ENCODE assay signal across 10 mouse cellular contexts in the genomic region with DNA sequence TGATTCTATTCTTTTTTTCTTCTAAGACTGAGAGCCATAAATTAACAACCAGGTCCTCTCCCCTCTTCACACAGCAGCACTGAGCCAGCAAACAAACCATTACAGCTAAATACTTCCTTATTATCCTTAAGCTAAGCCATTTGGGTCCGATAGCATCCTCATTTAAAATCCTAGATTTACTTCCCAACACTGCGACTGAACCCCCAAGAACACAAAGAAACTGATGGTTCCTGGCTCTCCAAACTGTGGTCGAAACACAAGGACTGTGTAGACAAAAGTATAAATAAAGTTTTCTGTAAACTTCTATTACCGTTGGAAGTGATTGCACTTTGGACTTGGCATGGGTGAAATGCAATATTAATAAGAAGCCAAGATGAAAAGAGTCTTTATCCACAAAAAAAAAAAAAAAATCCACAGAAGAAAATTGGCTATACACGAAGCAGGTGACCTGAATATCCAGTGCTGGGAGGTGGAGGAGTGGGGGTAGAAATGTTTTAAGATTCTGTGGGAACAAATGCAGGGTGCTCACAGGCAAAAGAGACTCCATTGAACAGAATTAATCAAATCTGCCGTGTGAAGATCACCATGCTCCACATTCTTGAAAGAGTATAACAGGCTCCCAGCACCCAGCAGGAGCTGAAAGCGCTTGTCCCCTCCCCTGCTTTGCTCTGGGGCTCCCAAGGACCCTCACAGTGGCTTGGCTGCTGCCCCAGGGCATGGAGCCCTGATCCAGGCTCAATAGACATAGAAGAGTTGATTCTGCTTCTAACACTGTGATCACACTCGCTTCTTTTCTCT. TPM values are rescaled to one million over a fixed set of nuclear protein-coding genes. Genes with fewer than 3 reads are reported as not detected.
A peak's percentile ranks its signal among the peaks of the same experiment; 100 is the strongest.
DNase-seq lines count a peak whose midpoint lies in the region; ATAC-seq and TF ChIP-seq lines count a peak whose summit lies in the region.
"Had no signal": no experiment of that assay in that cellular context is flagged by ENCODE, and none has a peak within 500 bp of the region (broad histone marks: within the 10 kb centered on the region; RNA-seq: fewer than 3 reads in every experiment).

No protein-coding gene starts in this region.

- H3K4me3 ChIP-seq in cortical plate, adult 2 months (ENCODE audit: insufficient read depth, low read length): no peak overlapping the region
- no peak overlapping the region for H3K4me3 ChIP-seq in olfactory bulb, adult 2 months (ENCODE audit: insufficient read depth, low read depth, low read length)
- no peak overlapping the region for H3K4me3 ChIP-seq in liver, postnatal 0 days (ENCODE audit: low read depth, low read length)
- no peak overlapping the region for H3K4me3 ChIP-seq in thymus, adult 2 months (ENCODE audit: control insufficient read depth, insufficient read depth, low read length)
- H3K4me3 ChIP-seq: lung, embryonic 15.5 days had no signal

- no peak for TF ChIP-seq EP300 in liver, postnatal 0 days (IDR thresholded peaks at IDR 0.05; ENCODE audit: low read depth)

- 57% methylated on average over 8 of the region's 8 CpGs for WGBS in olfactory bulb, adult 2 months
- WGBS in liver, postnatal 0 days (ENCODE audit: insufficient replicate concordance): 66% methylated on average over 8 of the region's 8 CpGs
- 93% methylated on average over 8 of the region's 8 CpGs for WGBS in thymus, adult 2 months

- no peaks in the 10 kb centered on the region for H3K27me3 ChIP-seq in liver, postnatal 0 days (ENCODE audit: insufficient read depth, low read length)
- H3K27me3 ChIP-seq in thymus, adult 2 months (ENCODE audit: control insufficient read depth, insufficient read depth, low read length): no peaks in the 10 kb centered on the region
- H3K27me3 ChIP-seq: lung, embryonic 15.5 days had no signal

- no peaks in the 10 kb centered on the region for H3K36me3 ChIP-seq in liver, postnatal 0 days (replicated peaks; ENCODE audit: insufficient read depth, low read length)
- H3K36me3 ChIP-seq in thymus, adult 2 months (ENCODE audit: control insufficient read depth, insufficient read depth, low read length): peaks cover 18% of the 10 kb centered on the region
- H3K36me3 ChIP-seq: G1E; lung, embryonic 15.5 days had no signal

- no peak overlapping the region for H3K9ac ChIP-seq in liver, postnatal 0 days (replicated peaks)
- H3K9ac ChIP-seq: lung, embryonic 15.5 days had no signal

- TF ChIP-seq CTCF in cortical plate, adult 2 months (IDR thresholded peaks at IDR 0.05; ENCODE audit: extremely low read depth, insufficient read depth, low read length): no peak
- no peak for TF ChIP-seq CTCF in olfactory bulb, adult 2 months (IDR thresholded peaks at IDR 0.05; ENCODE audit: insufficient read depth, low read depth, low read length)
- TF ChIP-seq CTCF in liver, postnatal 0 days (IDR thresholded peaks at IDR 0.05; ENCODE audit: low read depth): no peak
- no peak for TF ChIP-seq CTCF in thymus, adult 2 months (IDR thresholded peaks at IDR 0.05; ENCODE audit: borderline replicate concordance, control insufficient read depth, extremely low read depth, insufficient read depth, low read length, poor library complexity)

- H3K4me2 ChIP-seq in liver, postnatal 0 days (ENCODE audit: low read depth, low read length): no peak overlapping the region
- H3K4me2 ChIP-seq: lung, embryonic 15.5 days had no signal

- no peaks in the 10 kb centered on the region for H3K4me1 ChIP-seq in cortical plate, adult 2 months (ENCODE audit: control insufficient read depth, insufficient read depth, low read length)
- H3K4me1 ChIP-seq in olfactory bulb, adult 2 months (ENCODE audit: control insufficient read depth, insufficient read depth, low read length): peaks cover 2% of the 10 kb centered on the region; the same call in 1 of the 2 replicates
- H3K4me1 ChIP-seq in liver, postnatal 0 days (ENCODE audit: insufficient read depth): no peaks in the 10 kb centered on the region
- no peaks in the 10 kb centered on the region for H3K4me1 ChIP-seq in thymus, adult 2 months (replicated peaks; ENCODE audit: control insufficient read depth, insufficient read depth, low read length)
- H3K4me1 ChIP-seq: lung, embryonic 15.5 days had no signal

- H3K27ac ChIP-seq in cortical plate, adult 2 months (ENCODE audit: insufficient read depth, low read length): 0 out of 2 replicates have a peak overlapping the region, but pooled peaks have one; percentile 65
- peak overlapping the region; percentile 37; the same call in 1 of the 2 replicates for H3K27ac ChIP-seq in olfactory bulb, adult 2 months (ENCODE audit: insufficient read depth, low read depth, low read length)
- no peak overlapping the region for H3K27ac ChIP-seq in liver, postnatal 0 days (ENCODE audit: low read depth)
- no peak overlapping the region for H3K27ac ChIP-seq in thymus, adult 2 months (ENCODE audit: control insufficient read depth, insufficient read depth, low read length)
- H3K27ac ChIP-seq: lung, embryonic 15.5 days had no signal

- H3K9me3 ChIP-seq in liver, postnatal 0 days (ENCODE audit: low read length): no peaks in the 10 kb centered on the region
- H3K9me3 ChIP-seq: G1E; lung, embryonic 15.5 days had no signal

- peak; percentile 49 to 59 for DNase-seq in frontal cortex, adult 2 months (ENCODE audit: extremely low spot score in 1 of 2, low spot score in 1 of 2)
- DNase-seq in layer of hippocampus, postnatal 36 days: peak; percentile 47 to 51
- no peak for DNase-seq in liver, postnatal 0 days
- no peak for DNase-seq in thymus, adult 2 months
- DNase-seq in urinary bladder, postnatal 10 days (ENCODE audit: low spot score): no peak
- no peak for DNase-seq in heart, adult 8-10 months (ENCODE audit: low spot score)

- TF ChIP-seq POLR2A in cortical plate, adult 2 months (IDR thresholded peaks at IDR 0.05; ENCODE audit: extremely low read depth, insufficient read depth, low read length): no peak
- no peak for TF ChIP-seq POLR2A in olfactory bulb, adult 2 months (IDR thresholded peaks at IDR 0.05; ENCODE audit: insufficient read depth, low read depth, low read length)
- TF ChIP-seq POLR2A in thymus, adult 2 months (IDR thresholded peaks at IDR 0.05; ENCODE audit: control insufficient read depth, extremely low read depth, insufficient read depth, low read length, poor library complexity): no peak

- no peak for ATAC-seq in liver, postnatal 0 days

RNA-seq across cellular contexts. Expression of a gene that starts 21.7 kb away (rescaled TPM):
- polyA plus RNA-seq in cortical plate, adult 2 months (2012; rRNA removed): 15.0 and 18.1 TPM in 2 replicates
- polyA plus RNA-seq in frontal cortex, adult 2 months (2012; rRNA removed): 16.2 and 20.8 TPM in 2 replicates
- total RNA-seq in layer of hippocampus, postnatal 36 days (2021): 10 to 100 TPM; 23.6 to 27.6 TPM
- polyA plus RNA-seq in olfactory bulb, adult 2 months (2012; ENCODE audit: insufficient read depth, insufficient read length, low replicate concordance, missing spikeins): not detected in 2 replicates
- polyA plus RNA-seq in liver, postnatal 0 days (2015; fragmentation: Nextera tagmentation; extraction: Ambion mirVana): 0.07 and 0.14 TPM in 2 replicates
- 11.3 and 13.4 TPM in 2 replicates for polyA plus RNA-seq in thymus, adult 2 months (2012; rRNA removed)
- under 1 TPM in 1 of 4 experiments, not detected in 3; 0.11 TPM for total RNA-seq in heart, adult 8-10 months (2022)

Comparison
In these comparisons a context has a peak if more than half of its experiments do, and no peak if none do; other contexts are left out.
1. H3K27ac ChIP-seq: peak in cortical plate, adult 2 months (single experiment) and olfactory bulb, adult 2 months (single experiment); none in liver, postnatal 0 days (single experiment) and thymus, adult 2 months (single experiment).
2. DNase-seq: peak in frontal cortex, adult 2 months (2 of 2) and layer of hippocampus, postnatal 36 days (2 of 2); none in liver, postnatal 0 days (single experiment), thymus, adult 2 months (single experiment), urinary bladder, postnatal 10 days (single experiment) and heart, adult 8-10 months (single experiment).